Mouse (Mus musculus) erythroblast, embryonic 14.5 days (primary cell): ENCODE data around the gene Lepr.

ENCODE experiments used
- GATA1 ChIP-seq: IDR thresholded peaks from 2 replicates; pipeline ENCODE4 v1.6.1; 2012; ENCODE audit warnings: low read length, inconsistent platforms, mixed read lengths
- TAL1 ChIP-seq: IDR thresholded peaks from 3 replicates; pipeline ENCODE4 v1.6.1; 2012; ENCODE audit warnings: low read length, inconsistent platforms, mixed read lengths

GRCm38 (mm10) chr4:101707953-101708352, 9.3 kb upstream of the Lepr start:
- TF ChIP-seq TAL1 = no peak
- no peak for TF ChIP-seq GATA1
